Mouse (Mus musculus) cerebellum, adult 2 months (tissue): Measurements from ENCODE around the gene Aggf1.
A peak's percentile ranks its signal among the peaks of the same experiment; 100 is the strongest.

ENCODE experiments used
- CTCF ChIP-seq: fragments of 200-500 bp; IDR thresholded peaks from 2 replicates; pipeline ENCODE4 v1.5.1; 2011; ENCODE audit warnings: low read depth, mild to moderate bottlenecking, control low read depth, low read length, moderate library complexity, borderline replicate concordance; ENCODE audit not compliant: insufficient read depth
- POLR2A ChIP-seq: fragments of 200-500 bp; IDR thresholded peaks from 2 replicates; pipeline ENCODE4 v1.6.1; 2011; ENCODE audit warnings: low read length, control low read depth, borderline replicate concordance; ENCODE audit not compliant: insufficient read depth

DNA sequence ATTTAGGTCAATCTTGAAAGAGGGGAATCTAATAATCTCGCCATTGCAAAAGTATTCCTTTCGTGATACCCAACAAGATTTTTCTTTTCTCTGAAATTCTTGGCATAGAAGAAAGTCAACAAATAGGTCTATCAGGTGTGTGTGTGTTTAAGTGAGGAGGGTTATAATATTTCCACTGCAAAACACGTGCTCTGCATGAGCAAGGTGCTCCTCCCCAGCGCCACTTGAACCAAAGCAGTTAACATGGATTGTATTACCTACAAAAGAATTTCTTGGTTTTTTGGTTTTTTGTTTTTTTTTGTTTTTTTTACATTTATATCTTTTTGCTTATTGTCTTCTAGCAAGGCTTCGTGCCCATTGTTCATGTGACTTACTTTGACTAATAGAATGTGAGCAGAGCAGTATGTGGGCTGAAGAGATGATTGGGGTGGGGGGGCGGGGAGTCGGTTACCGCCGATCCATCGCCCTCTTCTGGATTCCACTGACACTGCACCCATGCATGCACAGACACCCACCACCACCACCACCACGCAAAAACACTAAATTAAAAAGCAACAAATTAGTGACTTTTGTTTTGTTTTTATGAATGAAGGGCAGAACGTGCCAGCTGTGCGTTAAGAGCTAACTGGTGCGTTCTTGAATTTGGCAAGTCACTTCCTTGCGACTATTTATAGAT is 51.1 kb downstream of the Aggf1 start:
- TF ChIP-seq POLR2A, result no peak
- peak; percentile 54; the same call in 1 of the 2 replicates for TF ChIP-seq CTCF
